Mouse (Mus musculus) midbrain, embryonic 11.5 days (tissue): ENCODE results near the gene Grb2. TPM values are rescaled to one million over a fixed set of nuclear protein-coding genes. Genes with fewer than 3 reads are reported as not detected.

Experiments
- ATAC-seq: fragments of 200-750 bp; cut with Nextera tagmentation; 2 replicates; pipeline ENCODE4 v1.8.0; 2017; ENCODE audit warnings: moderate TSS enrichment, moderate library complexity; ENCODE audit not compliant: low FRiP score
- DNase-seq: peaks from one replicate; pipeline ENCODE4 v3.0.0; 2015; ENCODE audit warnings: low spot score; ENCODE audit errors: missing footprints
- H3K27ac ChIP-seq: fragments of 300-500 bp; sonication (generic); 2 replicates; pipeline ENCODE4 v1.5.1; 2014; ENCODE audit warnings: low read depth, low read length
- H3K27me3 ChIP-seq: fragments of 300-500 bp; sonication (generic); 2 replicates; pipeline ENCODE4 v1.6.1; 2014; ENCODE audit warnings: mild to moderate bottlenecking, low read length, moderate library complexity, mixed read lengths; ENCODE audit not compliant: control insufficient read depth, insufficient read depth
- H3K36me3 ChIP-seq: fragments of 300-500 bp; sonication (generic); 2 replicates; pipeline ENCODE4 v1.6.1; 2014; ENCODE audit warnings: mild to moderate bottlenecking, low read length, moderate library complexity, mixed read lengths; ENCODE audit not compliant: control insufficient read depth, insufficient read depth
- H3K4me1 ChIP-seq: fragments of 300-500 bp; sonication (generic); 2 replicates; pipeline ENCODE4 v1.6.1; 2014; ENCODE audit warnings: low read length; ENCODE audit not compliant: control insufficient read depth, insufficient read depth
- H3K4me2 ChIP-seq: fragments of 300-500 bp; sonication (generic); 2 replicates; pipeline ENCODE4 v1.6.1; 2014; ENCODE audit warnings: mild to moderate bottlenecking, moderate library complexity
- H3K4me3 ChIP-seq: fragments of 300-500 bp; sonication (generic); 2 replicates; pipeline ENCODE4 v1.5.1; 2014; ENCODE audit warnings: low read depth, low read length
- H3K9ac ChIP-seq: fragments of 300-500 bp; sonication (generic); 2 replicates; pipeline ENCODE4 v1.6.1; 2014; ENCODE audit warnings: low read length
- H3K9me3 ChIP-seq: fragments of 300-500 bp; sonication (generic); 2 replicates; pipeline ENCODE4 v1.6.1; 2016; ENCODE audit warnings: low read length; ENCODE audit not compliant: control insufficient read depth
- WGBS: fragments of 180-500 bp; shearing (Covaris S2); extraction: QIAGEN DNeasy Blood & Tissue Kit; methylation state at CpG from one replicate; pipeline ENCODE4 v1.1.7; 2014; 5-methylcytosine and 5-hydroxymethylcytosine counted together
- polyA plus RNA-seq: library from polyadenylated mRNA; unstranded; fragments of >200 nt; fragmentation: Nextera tagmentation; extraction: Ambion mirVana; gene quantifications from 2 replicates; pipeline ENCODE4 v1.2.1, GENCODE M21; 2014

The Grb2 gene
- polyA plus RNA-seq, 1 experiment from 2014 or later, result 77.7 TPM

GRCm38 (mm10) chr11:115603476-115604303, 104.7 kb downstream of the Grb2 start, which contains the start of the genes Mrps7 and Gga3:
Gene Mrps7, plus strand, starts transcription at chr11:115603925.
Gene Gga3, minus strand, starts transcription at chr11:115604051.
- Histone ChIP-seq H3K36me3 (peaks cover 14% of the 10 kb centered on the region), H3K27ac (peak within 1 kb of the TSS; percentile 75), H3K9me3 (no peaks in the 10 kb centered on the region), H3K27me3 (no peaks in the 10 kb centered on the region), H3K4me1 (peaks cover 20% of the 10 kb centered on the region), H3K4me3 (peak within 1 kb of the TSS; percentile 82), H3K4me2 (peak within 1 kb of the TSS; percentile 95), H3K9ac (peak within 1 kb of the TSS; percentile 95)
- WGBS, result under 1% methylated on average over 83 of the region's 93 CpGs
- peak; percentile 97 for ATAC-seq
- peak; percentile 99 for DNase-seq

- DNase-seq, result peak; percentile 92
- 7% methylated on average over 15 of the region's 15 CpGs for WGBS
Measured at GRCm38 (mm10) chr11:115603128-115603475, 105.3 kb downstream of the Grb2 start.

GRCm38 (mm10) chr11:115601174-115601573, 107.2 kb downstream of the Grb2 start:
- ATAC-seq (no peak), DNase-seq (no peak)
- Histone ChIP-seq H3K36me3 (peaks cover 4% of the 10 kb centered on the region; the same call in 1 of the 2 replicates), H3K4me1 (peaks cover 20% of the 10 kb centered on the region), H3K9me3 (no peaks in the 10 kb centered on the region), H3K27ac (no peak overlapping the region), H3K4me2 (no peak overlapping the region), H3K27me3 (no peaks in the 10 kb centered on the region), H3K9ac (no peak overlapping the region), H3K4me3 (no peak overlapping the region)
- WGBS, result 98% methylated on average over 4 of the region's 4 CpGs

More at GRCm38 (mm10) chr11:115603128-115603475, 105.3 kb downstream of the Grb2 start:
- ATAC-seq, result no peak
- Histone ChIP-seq H3K36me3 (peaks cover 14% of the 10 kb centered on the region), H3K27me3 (no peaks in the 10 kb centered on the region), H3K9ac (peak overlapping the region; percentile 95), H3K27ac (peak overlapping the region; percentile 75; the same call in 1 of the 2 replicates), H3K4me1 (peaks cover 20% of the 10 kb centered on the region), H3K4me3 (peak overlapping the region; percentile 82), H3K4me2 (peak overlapping the region; percentile 95), H3K9me3 (no peaks in the 10 kb centered on the region)

GRCm38 (mm10) chr11:115600743-115601142, 107.7 kb downstream of the Grb2 start:
- Histone ChIP-seq H3K4me1 (peaks cover 20% of the 10 kb centered on the region), H3K36me3 (peaks cover 2% of the 10 kb centered on the region; the same call in 1 of the 2 replicates), H3K27me3 (no peaks in the 10 kb centered on the region), H3K27ac (no peak overlapping the region), H3K4me2 (no peak overlapping the region), H3K9ac (no peak overlapping the region), H3K4me3 (no peak overlapping the region), H3K9me3 (no peaks in the 10 kb centered on the region)
- no peak for ATAC-seq
- 97% methylated on average over 15 of the region's 15 CpGs for WGBS
- DNase-seq, result no peak

- no peaks in the 10 kb centered on the region for H3K27me3 ChIP-seq
- no peaks in the 10 kb centered on the region for H3K9me3 ChIP-seq
- H3K36me3 ChIP-seq, result peaks cover 4% of the 10 kb centered on the region
- ATAC-seq (no peak), DNase-seq (no peak)
- peaks cover 13% of the 10 kb centered on the region for H3K4me1 ChIP-seq
- no peak overlapping the region for H3K4me3 ChIP-seq
- H3K27ac ChIP-seq, result no peak overlapping the region
- WGBS, result 96% methylated on average over 7 of the region's 7 CpGs
- no peak overlapping the region for H3K4me2 ChIP-seq
- H3K9ac ChIP-seq, result no peak overlapping the region
Measured at GRCm38 (mm10) chr11:115599722-115600121, 108.7 kb downstream of the Grb2 start.

GRCm38 (mm10) chr11:115598309-115598708, 110.1 kb downstream of the Grb2 start:
- DNase-seq, result no peak
- 95% methylated on average over 4 of the region's 4 CpGs for WGBS
- Histone ChIP-seq H3K4me1 (peaks cover 10% of the 10 kb centered on the region), H3K4me3 (no peak overlapping the region), H3K4me2 (no peak overlapping the region), H3K27ac (no peak overlapping the region), H3K9ac (no peak overlapping the region), H3K9me3 (no peaks in the 10 kb centered on the region), H3K27me3 (no peaks in the 10 kb centered on the region), H3K36me3 (peaks cover 15% of the 10 kb centered on the region)
- no peak for ATAC-seq

- H3K4me2 ChIP-seq, result no peak overlapping the region
- no peak overlapping the region for H3K9ac ChIP-seq
- DNase-seq (no peak), ATAC-seq (no peak)
- 97% methylated on average over 3 of the region's 3 CpGs for WGBS
- H3K27ac ChIP-seq, result no peak overlapping the region
- H3K4me1 ChIP-seq, result no peaks in the 10 kb centered on the region
- peaks cover 25% of the 10 kb centered on the region for H3K36me3 ChIP-seq
- H3K4me3 ChIP-seq, result no peak overlapping the region
- no peaks in the 10 kb centered on the region for H3K27me3 ChIP-seq
- H3K9me3 ChIP-seq, result no peaks in the 10 kb centered on the region
Measured at GRCm38 (mm10) chr11:115595209-115595608, 113.2 kb downstream of the Grb2 start.

Other genes with a start within 250 kb of the Grb2 start
- gene Slc16a5, start 246.1 kb downstream of the Grb2 start, polyA plus RNA-seq, result 0.14 TPM in 1 of 2 replicates, not detected in the other
- 7.7 and 7.8 TPM in 2 replicates for gene Armc7, start 232.9 kb downstream of the Grb2 start, polyA plus RNA-seq
- 68.3 and 69.8 TPM in 2 replicates for gene Nt5c, start 216.7 kb downstream of the Grb2 start, polyA plus RNA-seq
- 954 and 958 TPM in 2 replicates for gene Jpt1, start 194.2 kb downstream of the Grb2 start, polyA plus RNA-seq
- 1,615 and 1,739 TPM in 2 replicates for gene Sumo2, start 172.3 kb downstream of the Grb2 start, polyA plus RNA-seq
- gene Nup85, start 144.2 kb downstream of the Grb2 start, polyA plus RNA-seq, result 195 and 197 TPM in 2 replicates
- gene Mrps7, start 104.7 kb downstream of the Grb2 start, polyA plus RNA-seq, result 105 TPM in 2 replicates
- 18.7 and 25.1 TPM in 2 replicates for gene Gga3, start 104.5 kb downstream of the Grb2 start, polyA plus RNA-seq
- gene Mif4gd, start 95.6 kb downstream of the Grb2 start, polyA plus RNA-seq, result 14.0 and 16.4 TPM in 2 replicates
- gene Slc25a19, start 80.3 kb downstream of the Grb2 start, polyA plus RNA-seq, result 20.3 and 24.0 TPM in 2 replicates
- gene Tmem94, start 56.8 kb upstream of the Grb2 start, polyA plus RNA-seq, result 15.1 and 16.7 TPM in 2 replicates
- 10.4 and 11.7 TPM in 2 replicates for gene Caskin2, start 105.0 kb upstream of the Grb2 start, polyA plus RNA-seq
- gene Tsen54, start 106.1 kb upstream of the Grb2 start, polyA plus RNA-seq, result 20.8 and 21.7 TPM in 2 replicates
- gene Llgl2, start 115.5 kb upstream of the Grb2 start, polyA plus RNA-seq, result 2.4 and 2.5 TPM in 2 replicates
- gene Myo15b, start 149.8 kb upstream of the Grb2 start, polyA plus RNA-seq, result not detected in 2 replicates
- gene Smim5, start 191.4 kb upstream of the Grb2 start, polyA plus RNA-seq, result 0.27 and 0.59 TPM in 2 replicates
- gene Smim6, start 203.4 kb upstream of the Grb2 start, polyA plus RNA-seq, result 0.46 TPM in 1 of 2 replicates, not detected in the other
- gene Sap30bp, start 224.7 kb upstream of the Grb2 start, polyA plus RNA-seq, result 58.3 and 61.5 TPM in 2 replicates
- gene Recql5, start 224.9 kb upstream of the Grb2 start, polyA plus RNA-seq, result 16.1 and 18.4 TPM in 2 replicates